Mouse (Mus musculus): ENCODE measurements at regions not wholly inside any gene's neighbourhood (a gene's known extent, or its start where the extent isn't known, plus 50 kb on each side); places are given as distances from the start of the nearest gene placed in this dataset.

GRCm38 (mm10) chr12:35640911-35641345 lies 106.1 kb upstream of the Ahr start:
- no peak for DNase-seq (ENCODE audit: low read depth, low spot score)

GRCm38 (mm10) chr12:35623484-35623883 lies 88.6 kb upstream of the Ahr start:
- DNase-seq (ENCODE audit: low read depth, low spot score): no peak

- no peak for DNase-seq (ENCODE audit: low read depth, low spot score)
Observed at GRCm38 (mm10) chr12:35614885-35615284, 80.0 kb upstream of the Ahr start.

- no peak for DNase-seq (ENCODE audit: low read depth, low spot score)
Observed at GRCm38 (mm10) chr12:35607652-35608051, 72.8 kb upstream of the Ahr start.

GRCm38 (mm10) chr12:35603742-35604141 lies 68.9 kb upstream of the Ahr start:
- DNase-seq (ENCODE audit: low read depth, low spot score): no peak

- no peak for DNase-seq (ENCODE audit: low read depth, low spot score)
Observed at GRCm38 (mm10) chr12:35602589-35602988, 67.8 kb upstream of the Ahr start.

- no peak for DNase-seq (ENCODE audit: low read depth, low spot score)
Observed at GRCm38 (mm10) chr12:35598298-35598697, 63.5 kb upstream of the Ahr start.

- no peak for DNase-seq (ENCODE audit: low read depth, low spot score)
Observed at GRCm38 (mm10) chr12:35592866-35593265, 58.0 kb upstream of the Ahr start.

Data from telencephalon, adult 2 months (tissue).